In the genomic region with DNA sequence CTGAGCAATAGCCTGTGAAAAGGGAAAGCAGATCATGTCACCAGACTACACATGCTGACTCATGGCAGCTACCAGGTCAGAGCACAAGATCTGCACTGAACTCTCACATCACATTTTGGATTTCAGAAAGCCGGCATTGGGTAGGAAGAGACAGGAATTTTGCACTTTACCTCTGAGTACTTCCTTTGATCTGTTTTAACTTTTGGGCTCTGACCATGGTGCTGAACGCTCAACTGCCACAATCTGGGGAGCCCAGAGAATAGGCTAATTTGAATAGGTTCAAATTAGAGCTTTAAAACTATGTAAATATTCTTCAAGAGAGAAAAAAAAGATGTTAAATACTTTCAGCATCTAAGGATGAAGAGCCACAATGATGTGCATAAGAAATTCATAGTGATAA, we compare ENCODE assay signal across 13 mouse cellular contexts.
DNase-seq lines count a peak whose midpoint lies in the region.
"Had no signal": no experiment of that assay in that cellular context is flagged by ENCODE, and none has a peak within 500 bp of the region (broad histone marks: within the 10 kb centered on the region; RNA-seq: fewer than 3 reads in every experiment).

No protein-coding gene starts in this region.

- DNase-seq in heart, postnatal 4 days, result peak; percentile 6
- DNase-seq in heart, adult 18-20 months, result no peak
- DNase-seq in testis, postnatal 10 days (ENCODE audit: low spot score), result peak; percentile 37
- DNase-seq in testis, postnatal 14 days (ENCODE audit: low spot score), result no peak
- peak; percentile 2 for DNase-seq in embryo, embryonic 9.5 days (ENCODE audit: extremely low spot score)
- no peak for DNase-seq in thymus, adult 18-20 months
- DNase-seq in left cerebral cortex, adult 18-20 months (ENCODE audit: low spot score in 2 of 2), result no peak
- DNase-seq in gastrocnemius, postnatal 36 days, result no peak
- DNase-seq: adrenal gland, adult 8-10 months; cerebellum, postnatal 25 days; layer of hippocampus, adult 9-11 months; liver, postnatal 0 days; thymus, postnatal 4 days had no signal

- intact Hi-C loops in gastrocnemius, postnatal 36 days (cut with DNase I), result no loop called here

Comparison
In these comparisons a context has a peak if more than half of its experiments do, and no peak if none do; other contexts are left out.
1. DNase-seq: peak in heart, postnatal 4 days (single experiment), testis, postnatal 10 days (single experiment) and embryo, embryonic 9.5 days (single experiment); none in heart, adult 18-20 months (0 of 2), testis, postnatal 14 days (single experiment), thymus, adult 18-20 months (0 of 2), left cerebral cortex, adult 18-20 months (0 of 2) and gastrocnemius, postnatal 36 days (0 of 2).